Mouse (Mus musculus) lung, adult 2 months (tissue): ENCODE results near the gene Il18r1. TPM values are rescaled to one million over a fixed set of nuclear protein-coding genes. Genes with fewer than 3 reads are reported as not detected.
A peak's percentile ranks its signal among the peaks of the same experiment; 100 is the strongest.

Experiments used
- DNase-seq: peaks from one replicate; pipeline ENCODE4 v3.0.0; 2022
- H3K4me1 ChIP-seq: fragments of 200-500 bp; 2 replicates; pipeline ENCODE4 v1.6.1; 2011; ENCODE audit warnings: low read length; ENCODE audit not compliant: control insufficient read depth, insufficient read depth
- H3K4me3 ChIP-seq: fragments of 200-500 bp; replicated peaks from 2 replicates; pipeline ENCODE3; 2011; ENCODE audit warnings: low read depth, mild to moderate bottlenecking, control low read depth, low read length; ENCODE audit errors: extremely low read depth
- CTCF ChIP-seq: fragments of 200-500 bp; IDR thresholded peaks from 2 replicates; pipeline ENCODE4 v1.5.1; 2011; ENCODE audit warnings: mild to moderate bottlenecking, low read length, control low read depth; ENCODE audit not compliant: insufficient read depth
- POLR2A ChIP-seq: fragments of 200-500 bp; IDR thresholded peaks from 2 replicates; pipeline ENCODE4 v1.6.1; 2011; ENCODE audit warnings: low read depth, mild to moderate bottlenecking, control low read depth, low read length, borderline replicate concordance; ENCODE audit errors: extremely low read depth
- WGBS: fragments of 180-500 bp; shearing (Covaris S2); methylation state at CpG from one replicate; pipeline ENCODE4 v1.1.7; 2018; 5-methylcytosine and 5-hydroxymethylcytosine counted together
- polyA plus RNA-seq: library from polyadenylated mRNA; depleted of rRNA; stranded (reverse); fragments of >200 nt; gene quantifications from 2 replicates; pipeline ENCODE4 v1.2.3, GENCODE M21; 2012

Gene Il18r1
- polyA plus RNA-seq, 1 experiment: 41.1 TPM

DNA sequence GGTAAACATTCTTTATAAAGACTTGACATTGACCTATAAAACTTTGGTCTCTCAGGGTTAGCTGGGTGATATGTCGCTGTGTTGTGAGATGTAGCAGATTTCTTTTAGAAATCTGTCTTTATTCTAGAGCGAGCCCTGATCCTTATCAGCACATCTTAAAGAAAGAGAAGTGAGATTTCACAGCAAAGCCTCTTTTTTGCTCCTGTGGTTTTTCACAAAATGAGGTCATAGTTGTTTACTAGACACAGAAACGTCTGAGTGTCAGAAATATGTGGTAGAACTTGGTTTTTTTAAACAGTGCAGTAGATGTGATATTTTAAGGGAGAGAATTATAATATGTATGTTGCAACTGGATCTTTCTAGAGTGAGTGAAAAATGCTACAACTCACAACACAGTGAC lies 10.3 kb downstream of the Il18r1 start:
- no peak overlapping the region for H3K4me3 ChIP-seq
- no peak for DNase-seq
- WGBS: 42% methylated on average over 3 of the region's 3 CpGs
- no peak for TF ChIP-seq POLR2A
- TF ChIP-seq CTCF: no peak
- H3K4me1 ChIP-seq: peaks cover 3% of the 10 kb centered on the region; the same call in 1 of the 2 replicates

DNA sequence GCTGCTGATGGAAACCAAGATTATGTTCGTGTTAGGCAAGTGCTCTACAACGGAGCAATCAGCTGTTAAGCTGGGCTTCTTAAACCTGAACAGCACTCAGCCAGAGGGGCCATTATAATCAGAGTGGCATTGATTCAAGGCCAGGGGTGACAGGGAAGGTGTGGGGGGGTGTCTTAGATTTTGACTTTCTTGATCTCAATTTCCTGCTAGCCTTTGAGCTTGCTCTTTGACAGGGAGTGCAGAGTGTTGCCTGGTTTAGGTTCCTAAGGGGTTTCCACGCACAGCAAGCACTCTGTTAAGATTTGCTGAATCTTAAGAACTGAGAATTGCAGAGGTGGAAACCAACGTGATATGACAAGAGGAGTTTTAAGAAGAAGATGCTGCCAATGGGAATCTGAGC lies 11.4 kb downstream of the Il18r1 start:
- peaks cover 3% of the 10 kb centered on the region; the same call in 1 of the 2 replicates for H3K4me1 ChIP-seq
- TF ChIP-seq POLR2A: no peak
- no peak for TF ChIP-seq CTCF
- no peak for DNase-seq
- H3K4me3 ChIP-seq: no peak overlapping the region
- 47% methylated on average over 4 of the region's 4 CpGs for WGBS

DNA sequence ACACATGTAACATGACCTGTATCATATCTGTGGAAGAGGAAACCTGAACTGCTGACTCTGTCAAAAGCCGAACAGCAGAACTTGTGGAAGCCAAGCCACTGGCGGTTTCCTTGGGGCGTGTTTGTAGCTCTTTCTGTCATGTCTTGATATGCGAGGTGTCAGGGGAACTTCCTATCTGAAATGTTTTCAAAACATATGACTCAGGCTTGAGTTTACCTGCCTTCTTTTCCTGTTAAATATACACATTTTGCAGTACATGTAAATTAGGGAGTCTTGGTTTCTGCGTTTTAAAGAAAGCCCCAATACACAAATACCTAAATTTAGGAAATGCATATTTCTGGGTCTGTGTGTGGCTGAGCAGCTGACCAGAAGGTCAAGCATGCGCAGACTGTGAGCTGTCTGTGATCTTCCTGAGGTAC lies 14.2 kb downstream of the Il18r1 start:
- H3K4me3 ChIP-seq: no peak overlapping the region
- TF ChIP-seq POLR2A (no peak), CTCF (no peak)
- WGBS: 39% methylated on average over 6 of the region's 6 CpGs
- DNase-seq: no peak
- H3K4me1 ChIP-seq: no peaks in the 10 kb centered on the region; the same call in 1 of the 2 replicates

DNA sequence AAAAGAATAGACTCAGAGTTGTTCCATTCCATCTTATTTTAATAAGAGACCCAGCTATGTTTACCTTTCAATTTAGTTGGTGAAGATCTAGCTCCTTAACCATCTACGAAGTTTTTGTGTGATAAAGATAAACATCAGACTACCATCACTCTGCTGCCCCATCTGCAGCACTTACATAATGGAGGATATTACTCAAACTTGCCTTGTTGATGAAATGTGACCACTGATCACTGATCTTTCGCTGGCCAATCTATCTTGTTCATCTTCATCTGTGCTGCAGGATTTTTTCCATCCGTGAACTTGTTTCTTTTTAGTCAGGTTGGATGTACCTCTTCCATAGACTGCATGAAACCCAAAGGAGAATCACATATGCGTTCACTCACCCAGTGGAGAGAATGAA lies 29.2 kb downstream of the Il18r1 start:
- DNase-seq: no peak
- WGBS: 82% methylated on average over 4 of the region's 4 CpGs
- Histone ChIP-seq H3K4me3 (no peak overlapping the region), H3K4me1 (peaks cover 2% of the 10 kb centered on the region; the same call in 1 of the 2 replicates)
- TF ChIP-seq CTCF (no peak), POLR2A (no peak)

DNA sequence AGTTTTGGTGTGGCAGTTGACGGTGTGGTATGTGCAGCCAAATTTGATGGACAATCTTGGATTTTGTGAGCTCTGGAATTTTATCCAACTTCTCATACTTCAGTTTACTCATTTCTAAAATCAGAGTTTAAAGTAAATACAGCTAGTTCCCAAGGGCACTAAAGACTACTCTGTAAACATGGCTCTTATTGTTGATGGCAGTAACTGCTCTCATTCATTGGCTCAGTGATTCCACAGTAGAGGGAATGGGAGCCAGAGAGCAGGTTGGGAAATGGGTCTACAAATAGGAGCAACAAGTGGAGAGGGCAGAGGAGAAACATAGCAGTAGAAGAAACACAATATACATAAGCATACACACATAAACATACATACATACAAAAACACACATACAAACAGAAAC lies 34.4 kb downstream of the Il18r1 start:
- TF ChIP-seq CTCF (no peak), POLR2A (no peak)
- peaks cover 7% of the 10 kb centered on the region for H3K4me1 ChIP-seq
- H3K4me3 ChIP-seq: no peak overlapping the region
- no peak for DNase-seq
- WGBS: 64% methylated on average over 1 of the region's 1 CpGs

DNA sequence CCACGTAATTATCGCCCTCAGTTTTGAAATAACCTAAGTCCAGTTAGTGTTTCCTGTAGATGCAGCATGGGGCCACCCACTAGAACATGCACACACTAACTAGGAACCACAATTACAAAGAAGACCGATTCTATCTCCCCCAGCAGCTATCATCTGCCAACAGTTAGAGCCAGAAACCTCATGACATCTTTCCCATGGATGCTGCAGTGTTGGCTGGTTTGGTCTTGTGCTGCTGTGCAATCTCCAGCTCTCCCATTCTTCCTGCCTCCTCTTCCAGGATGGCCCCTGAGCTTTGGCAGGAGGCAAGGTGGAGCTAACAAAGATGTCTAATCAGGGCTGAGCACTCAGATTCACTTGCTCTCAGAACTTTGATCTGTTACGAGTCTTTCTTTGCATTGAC lies 35.8 kb downstream of the Il18r1 start:
- no peak for TF ChIP-seq CTCF
- no peak for TF ChIP-seq POLR2A
- H3K4me3 ChIP-seq: no peak overlapping the region
- peaks cover 7% of the 10 kb centered on the region for H3K4me1 ChIP-seq
- WGBS: 67% methylated on average over 4 of the region's 4 CpGs
- DNase-seq: no peak

DNA sequence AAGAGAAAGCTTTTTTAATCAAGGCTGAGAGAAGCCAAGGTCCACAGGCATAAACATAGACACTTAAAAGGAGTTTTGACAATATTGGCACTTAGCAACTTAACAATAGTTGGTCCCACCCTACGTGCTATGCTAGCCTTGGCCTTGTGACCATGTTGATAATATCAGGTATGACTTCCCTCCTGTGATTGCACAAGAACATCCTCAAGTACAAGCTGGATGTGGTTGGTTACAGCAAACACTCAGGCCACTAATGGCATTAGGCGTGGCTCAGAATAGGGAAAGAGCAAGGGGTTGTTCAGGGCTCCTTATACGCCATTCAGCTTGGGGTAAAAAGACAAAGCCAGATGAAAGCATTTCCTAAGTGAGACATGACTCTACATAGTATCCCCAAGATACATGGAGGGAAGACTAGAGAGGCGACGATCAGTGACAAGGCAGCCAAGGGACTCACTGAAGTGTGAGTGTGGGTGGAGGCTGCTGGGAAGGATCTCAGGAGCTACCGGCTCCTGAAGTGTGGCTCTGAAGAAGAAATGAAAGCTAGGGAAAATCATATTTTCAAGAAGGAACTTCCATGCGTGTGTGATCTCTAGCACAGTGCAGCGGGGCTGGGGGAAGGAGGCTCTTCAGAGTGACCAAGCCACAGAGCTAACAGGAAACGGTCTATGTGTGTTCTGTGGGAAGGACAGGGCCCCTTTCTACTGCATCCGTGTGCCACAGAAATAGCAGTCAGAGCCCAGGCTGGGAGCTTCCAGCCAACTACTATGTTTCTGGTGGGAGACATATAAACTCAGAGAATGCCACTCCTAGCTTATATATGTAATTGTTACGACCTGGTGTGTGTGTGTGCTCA lies 36.4 kb downstream of the Il18r1 start:
- Histone ChIP-seq H3K4me1 (peaks cover 7% of the 10 kb centered on the region), H3K4me3 (peak overlapping the region; percentile 24)
- 50% methylated on average over 11 of the region's 11 CpGs for WGBS
- TF ChIP-seq CTCF (no peak), POLR2A (no peak)
- DNase-seq: peak; percentile 23

DNA sequence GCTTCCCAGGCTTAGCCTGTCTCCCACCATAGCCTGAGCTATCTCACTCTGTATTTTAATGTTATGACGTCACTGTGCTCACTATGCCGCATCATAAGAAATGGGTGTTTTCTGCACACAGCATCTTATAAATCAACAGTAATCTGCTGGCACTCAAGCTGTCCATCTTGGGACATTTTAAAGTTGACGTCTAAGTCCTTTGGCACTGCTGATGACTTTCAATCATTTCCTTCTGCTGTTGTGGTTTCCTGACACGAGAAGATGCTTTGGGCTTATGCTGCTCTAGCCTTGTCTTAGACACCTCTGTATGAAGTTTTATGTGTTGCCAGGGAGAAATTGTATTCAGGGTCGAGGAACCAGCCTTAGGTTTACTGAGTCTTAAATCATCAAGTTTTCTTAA lies 39.2 kb downstream of the Il18r1 start:
- WGBS: 61% methylated on average over 5 of the region's 5 CpGs
- Histone ChIP-seq H3K4me3 (no peak overlapping the region), H3K4me1 (peaks cover 5% of the 10 kb centered on the region)
- TF ChIP-seq POLR2A: no peak
- no peak for TF ChIP-seq CTCF
- no peak for DNase-seq

DNA sequence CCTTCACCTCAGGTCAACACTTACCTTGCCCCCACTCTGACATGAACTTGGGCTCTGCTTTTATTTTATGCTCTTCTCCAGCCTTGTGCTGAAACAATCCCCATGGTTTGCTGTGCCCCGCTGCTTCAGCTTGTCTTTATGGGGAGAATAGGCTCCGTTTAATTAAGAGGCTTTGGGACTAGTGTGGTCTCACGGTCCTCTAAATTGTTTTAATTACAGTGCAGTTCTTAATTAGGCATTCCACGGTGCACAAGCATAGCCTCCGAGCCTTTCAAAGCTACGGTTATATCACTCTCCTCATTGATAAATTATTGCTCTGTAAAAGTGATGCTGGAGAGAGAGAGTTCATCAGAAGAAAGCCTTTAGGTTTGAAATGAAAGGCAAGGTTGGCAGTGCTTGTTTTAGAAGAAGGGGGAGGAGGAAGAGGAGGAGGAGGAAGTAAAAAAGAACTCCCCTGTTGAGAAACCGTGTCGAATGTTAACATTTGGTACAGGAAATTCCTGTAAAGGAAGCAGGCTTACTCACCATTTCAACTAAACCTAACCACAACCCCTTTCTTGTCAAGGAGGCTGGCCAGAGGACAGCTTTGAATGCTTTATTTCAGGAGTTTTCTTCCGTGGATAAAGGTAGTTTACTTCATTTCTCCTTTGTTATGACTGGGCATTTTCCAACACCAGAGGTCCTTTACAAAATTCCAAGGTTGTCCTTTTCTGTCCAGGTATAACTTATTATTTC lies 49.7 kb downstream of the Il18r1 start, which contains the start of gene Il18rap:
TSS of gene Il18rap (plus strand) at position 512 of the 735 bp plus-strand sequence.
- DNase-seq: no peak
- TF ChIP-seq CTCF: no peak
- no peak for TF ChIP-seq POLR2A
- 42% methylated on average over 9 of the region's 9 CpGs for WGBS
- Histone ChIP-seq H3K4me3 (no peak within 1 kb of the TSS), H3K4me1 (no peaks in the 10 kb centered on the region; the same call in 1 of the 2 replicates)
